Mouse (Mus musculus) heart, embryonic 10.5 days (tissue): ENCODE data around the gene Olfr571. TPM values are rescaled to one million over a fixed set of nuclear protein-coding genes. Genes with fewer than 3 reads are reported as not detected.

Experiments
- DNase-seq: peaks from one replicate; pipeline ENCODE4 v3.0.0-alpha.2; 2017; ENCODE audit warnings: low spot score
- H3K27ac ChIP-seq: fragments of 300-500 bp; sonication (generic); 2 replicates; pipeline ENCODE4 v1.5.1; 2016; ENCODE audit warnings: mild to moderate bottlenecking
- H3K27me3 ChIP-seq: fragments of 300-500 bp; sonication (generic); 2 replicates; pipeline ENCODE4 v1.6.1; 2016; ENCODE audit warnings: mild to moderate bottlenecking; ENCODE audit not compliant: poor library complexity, insufficient read depth, severe bottlenecking
- H3K36me3 ChIP-seq: fragments of 300-500 bp; sonication (generic); 2 replicates; pipeline ENCODE4 v1.6.1; 2016; ENCODE audit warnings: mild to moderate bottlenecking, moderate library complexity
- H3K4me1 ChIP-seq: fragments of 300-500 bp; sonication (generic); 2 replicates; pipeline ENCODE4 v1.6.1; 2016; ENCODE audit warnings: mild to moderate bottlenecking
- H3K4me3 ChIP-seq: fragments of 300-500 bp; sonication (generic); 2 replicates; pipeline ENCODE4 v1.5.1; 2016; ENCODE audit warnings: mild to moderate bottlenecking, moderate library complexity
- H3K9me3 ChIP-seq: fragments of 300-500 bp; sonication (generic); 2 replicates; pipeline ENCODE4 v1.6.1; 2016; ENCODE audit warnings: mild to moderate bottlenecking, moderate library complexity
- WGBS: fragments of 180-500 bp; shearing (Covaris S2); methylation state at CpG from one replicate; pipeline ENCODE4 v1.1.7; 2016; 5-methylcytosine and 5-hydroxymethylcytosine counted together
- polyA plus RNA-seq: library from polyadenylated mRNA; unstranded; fragments of >200 nt; fragmentation: Nextera tagmentation; extraction: Ambion mirVana; gene quantifications from 2 replicates; pipeline ENCODE4 v1.2.1, GENCODE M21; 2016

Olfr571 gene
- polyA plus RNA-seq, 1 experiment from 2014 or later = not detected

DNA sequence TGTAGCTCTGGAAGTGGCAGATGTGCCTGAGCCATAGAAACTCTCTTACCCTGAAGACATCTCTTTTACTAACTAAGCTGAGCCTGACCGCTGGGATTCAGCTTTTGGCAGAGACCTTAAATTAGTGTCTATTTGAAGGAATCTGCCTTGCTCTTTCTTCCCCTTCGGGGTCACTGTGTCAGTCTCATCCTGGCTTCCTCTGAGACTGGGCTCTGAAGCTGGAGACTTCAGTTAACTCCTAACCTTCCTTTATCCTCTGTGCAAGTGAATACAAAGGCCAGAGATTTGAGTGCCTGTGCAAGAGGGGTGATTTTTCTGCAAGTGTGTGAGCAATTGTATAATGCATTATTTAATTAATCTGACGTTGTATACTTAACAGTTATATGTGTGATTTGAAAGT, 26.6 kb downstream of the Olfr571 start, which contains the start of gene Olfr569:
TSS of gene Olfr569 (minus strand) at position 101 of the 400 bp plus-strand sequence.
- 68% methylated on average over 3 of the region's 3 CpGs for WGBS

DNA sequence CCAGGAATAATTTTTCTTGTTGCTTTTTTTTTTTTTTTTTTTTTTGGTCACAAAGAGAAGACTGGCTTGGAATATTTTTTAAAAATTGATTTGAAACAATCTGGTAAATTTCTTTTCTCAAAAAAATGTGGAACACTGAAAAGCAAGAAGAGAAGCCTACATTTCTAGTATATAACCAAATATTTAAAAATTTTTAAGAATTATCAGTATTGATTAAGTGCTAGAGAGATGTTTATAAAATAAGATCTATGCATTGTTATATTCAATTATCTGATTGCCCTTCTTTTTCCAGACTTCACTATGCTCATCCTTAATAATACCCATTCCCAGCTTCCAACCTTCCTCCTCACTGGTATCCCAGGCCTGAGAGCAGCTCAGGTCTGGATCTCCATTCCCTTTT, 40.5 kb downstream of the Olfr571 start, which contains the start of gene Olfr568:
TSS of gene Olfr568 (plus strand) at position 301 of the 400 bp plus-strand sequence.
- Histone ChIP-seq H3K9me3 (no peaks in the 10 kb centered on the region), H3K4me1 (no peaks in the 10 kb centered on the region), H3K36me3 (no peaks in the 10 kb centered on the region), H3K27ac (no peak within 1 kb of the TSS), H3K27me3 (no peaks in the 10 kb centered on the region), H3K4me3 (no peak within 1 kb of the TSS)
- no peak for DNase-seq

More for the DNA sequence above, 26.6 kb downstream of the Olfr571 start, which contains the start of gene Olfr569:
- no peak for DNase-seq
- no peaks in the 10 kb centered on the region for H3K27me3 ChIP-seq
- no peaks in the 10 kb centered on the region for H3K9me3 ChIP-seq
- no peaks in the 10 kb centered on the region for H3K4me1 ChIP-seq
- H3K4me3 ChIP-seq = no peak within 1 kb of the TSS
- no peaks in the 10 kb centered on the region for H3K36me3 ChIP-seq
- no peak within 1 kb of the TSS for H3K27ac ChIP-seq

DNA sequence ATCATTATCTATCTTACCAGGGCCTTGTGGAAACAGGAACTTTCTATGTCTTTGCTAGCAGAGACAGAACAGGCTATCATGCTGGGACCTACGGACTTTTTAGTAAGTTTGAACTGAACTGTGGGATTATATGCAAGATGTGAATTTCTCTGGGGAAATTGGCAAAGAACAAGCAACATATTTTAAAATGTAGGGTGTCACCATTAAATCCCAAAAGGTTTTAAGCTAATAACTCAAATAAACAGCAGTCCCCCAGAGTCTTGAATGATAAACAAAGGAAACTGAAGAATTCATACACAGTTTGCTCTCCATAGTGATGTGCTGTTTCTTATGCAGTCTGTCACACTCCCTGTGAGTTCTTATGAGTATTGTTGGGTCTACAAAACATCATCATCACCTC, 58.7 kb downstream of the Olfr571 start, which contains the start of gene Olfr566:
TSS of gene Olfr566 (minus strand) at position 101 of the 400 bp plus-strand sequence.
- no peaks in the 10 kb centered on the region for H3K4me1 ChIP-seq

DNA sequence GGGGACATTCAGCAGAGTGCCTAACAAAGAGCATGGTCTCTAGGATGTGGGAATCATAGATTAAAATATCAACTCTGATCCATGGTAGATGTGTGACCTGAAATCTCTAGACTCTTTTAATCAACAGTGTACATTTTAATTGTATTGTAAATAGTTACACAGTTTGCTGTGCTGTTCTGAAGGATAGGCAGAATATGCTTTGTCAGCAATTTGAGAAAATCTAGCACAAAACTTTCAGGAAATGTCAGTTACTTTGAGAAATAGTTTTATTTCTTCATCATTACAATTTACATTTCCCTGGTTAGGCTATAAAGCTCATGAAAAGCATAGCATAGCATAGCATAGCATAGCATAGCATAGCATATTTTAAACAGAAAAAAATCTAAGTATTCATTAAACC, 61.5 kb downstream of the Olfr571 start:
- Histone ChIP-seq H3K9me3 (no peaks in the 10 kb centered on the region), H3K4me1 (no peaks in the 10 kb centered on the region), H3K4me3 (no peak overlapping the region), H3K27ac (no peak overlapping the region), H3K27me3 (no peaks in the 10 kb centered on the region), H3K36me3 (no peaks in the 10 kb centered on the region)
- DNase-seq = no peak

More for the DNA sequence above, 58.7 kb downstream of the Olfr571 start, which contains the start of gene Olfr566:
- H3K36me3 ChIP-seq = no peaks in the 10 kb centered on the region
- no peaks in the 10 kb centered on the region for H3K9me3 ChIP-seq
- H3K27me3 ChIP-seq = no peaks in the 10 kb centered on the region
- no peak for DNase-seq
- H3K4me3 ChIP-seq = no peak within 1 kb of the TSS
- no peak within 1 kb of the TSS for H3K27ac ChIP-seq
- WGBS = 74% methylated on average over 1 of the region's 1 CpGs

Other genes starting within 250 kb of the Olfr571 start
- gene Trim68, start 230.2 kb downstream of the Olfr571 start, polyA plus RNA-seq = 14.6 and 16.2 TPM in 2 replicates
- gene Olfr557, start 221.6 kb downstream of the Olfr571 start, polyA plus RNA-seq = not detected in 2 replicates
- not detected in 2 replicates for gene Olfr558, start 215.3 kb downstream of the Olfr571 start, polyA plus RNA-seq
- not detected in 2 replicates for gene Olfr33, start 198.5 kb downstream of the Olfr571 start, polyA plus RNA-seq
- not detected in 2 replicates for gene Olfr559, start 190.0 kb downstream of the Olfr571 start, polyA plus RNA-seq
- gene Olfr560, start 158.2 kb downstream of the Olfr571 start, polyA plus RNA-seq = not detected in 2 replicates
- gene Olfr78, start 158.1 kb downstream of the Olfr571 start, polyA plus RNA-seq = not detected in 2 replicates
- gene Olfr561, start 146.3 kb downstream of the Olfr571 start, polyA plus RNA-seq = not detected in 2 replicates
- not detected in 2 replicates for gene Olfr564, start 114.1 kb downstream of the Olfr571 start, polyA plus RNA-seq
- gene Olfr566, start 58.8 kb downstream of the Olfr571 start, polyA plus RNA-seq = not detected in 2 replicates
- not detected in 2 replicates for gene Olfr568, start 40.4 kb downstream of the Olfr571 start, polyA plus RNA-seq
- gene Olfr569, start 26.7 kb downstream of the Olfr571 start, polyA plus RNA-seq = not detected in 2 replicates
- gene Olfr570, start 23.0 kb downstream of the Olfr571 start, polyA plus RNA-seq = not detected in 2 replicates
- not detected in 2 replicates for gene Olfr572, start 6.9 kb upstream of the Olfr571 start, polyA plus RNA-seq
- gene Olfr573-ps1, start 25.0 kb upstream of the Olfr571 start, polyA plus RNA-seq = not detected in 2 replicates
- gene Olfr574, start 30.9 kb upstream of the Olfr571 start, polyA plus RNA-seq = not detected in 2 replicates
- gene Olfr575, start 41.2 kb upstream of the Olfr571 start, polyA plus RNA-seq = not detected in 2 replicates
- not detected in 2 replicates for gene Olfr576, start 45.1 kb upstream of the Olfr571 start, polyA plus RNA-seq
- gene Olfr577, start 58.4 kb upstream of the Olfr571 start, polyA plus RNA-seq = not detected in 2 replicates
- not detected in 2 replicates for gene Olfr578, start 71.8 kb upstream of the Olfr571 start, polyA plus RNA-seq
- gene Olfr582, start 120.5 kb upstream of the Olfr571 start, polyA plus RNA-seq = not detected in 2 replicates
- gene Olfr583, start 133.8 kb upstream of the Olfr571 start, polyA plus RNA-seq = not detected in 2 replicates
- gene Olfr584, start 164.3 kb upstream of the Olfr571 start, polyA plus RNA-seq = not detected in 2 replicates
- not detected in 2 replicates for gene Olfr585, start 180.2 kb upstream of the Olfr571 start, polyA plus RNA-seq
- not detected in 2 replicates for gene Olfr586, start 208.1 kb upstream of the Olfr571 start, polyA plus RNA-seq
- gene Olfr588-ps1, start 223.3 kb upstream of the Olfr571 start, polyA plus RNA-seq = not detected in 2 replicates
- gene Olfr589, start 238.8 kb upstream of the Olfr571 start, polyA plus RNA-seq = not detected in 2 replicates